Mouse (Mus musculus) spleen, adult 2 months (tissue): ENCODE results near the gene Gpr12. TPM values are rescaled to one million over a fixed set of nuclear protein-coding genes. Genes with fewer than 3 reads are reported as not detected.

Experiments used
- DNase-seq, 2 experiments: peaks; one replicate each; pipeline versions ENCODE4 v3.0.0 to v3.0.0-alpha.2; 2012 to 2021; ENCODE audit warnings: low spot score in 2 of 2, low read depth in 1 of 2
- H3K27ac ChIP-seq: fragments of 200-500 bp; 2 replicates; pipeline ENCODE4 v1.5.1; 2012; ENCODE audit warnings: low read length, inconsistent platforms; ENCODE audit not compliant: insufficient read depth
- H3K27me3 ChIP-seq: fragments of 200-500 bp; 2 replicates; pipeline ENCODE4 v1.6.1; 2012; ENCODE audit warnings: mild to moderate bottlenecking, moderate library complexity, low read length, inconsistent platforms; ENCODE audit not compliant: control insufficient read depth, insufficient read depth
- H3K36me3 ChIP-seq: fragments of 200-500 bp; 2 replicates; pipeline ENCODE4 v1.6.1; 2012; ENCODE audit warnings: mild to moderate bottlenecking, low read length, inconsistent platforms; ENCODE audit not compliant: control insufficient read depth, insufficient read depth
- H3K4me1 ChIP-seq: fragments of 200-500 bp; 2 replicates; pipeline ENCODE4 v1.6.1; 2011; ENCODE audit warnings: inconsistent platforms; ENCODE audit not compliant: control insufficient read depth, insufficient read depth, insufficient read length
- H3K4me3 ChIP-seq: fragments of 200-500 bp; 2 replicates; pipeline ENCODE4 v1.5.1; 2011; ENCODE audit warnings: mild to moderate bottlenecking, inconsistent platforms; ENCODE audit not compliant: insufficient read depth, insufficient read length; ENCODE audit errors: extremely low read depth
- CTCF ChIP-seq: fragments of 200-500 bp; IDR thresholded peaks from 2 replicates; pipeline ENCODE4 v1.5.1; 2011; ENCODE audit warnings: mild to moderate bottlenecking, inconsistent platforms; ENCODE audit not compliant: insufficient read depth, insufficient read length, insufficient replicate concordance; ENCODE audit errors: extremely low read depth
- POLR2A ChIP-seq: fragments of 200-500 bp; IDR thresholded peaks from 2 replicates; pipeline ENCODE4 v1.6.1; 2011; ENCODE audit warnings: low read depth, low read length, inconsistent platforms
- WGBS: fragments of 180-500 bp; shearing (Covaris S2); methylation state at CpG from one replicate; pipeline ENCODE4 v1.1.7; 2018; 5-methylcytosine and 5-hydroxymethylcytosine counted together
- polyA plus RNA-seq: library from polyadenylated mRNA; depleted of rRNA; stranded (reverse); fragments of >200 nt; gene quantifications from 2 replicates; pipeline ENCODE4 v1.2.3, GENCODE M21; 2012; rRNA removed

Gene Gpr12
- 0.18 and 0.27 TPM in 2 replicates for polyA plus RNA-seq

- Histone ChIP-seq H3K36me3 (no peaks in the 10 kb centered on the region), H3K27ac (no peak within 1 kb of the TSS), H3K27me3 (peaks cover 5% of the 10 kb centered on the region), H3K4me3 (peak within 1 kb of the TSS; percentile 42; the same call in 1 of the 2 replicates), H3K4me1 (peaks cover 2% of the 10 kb centered on the region)
- TF ChIP-seq CTCF (no peak), POLR2A (no peak)
- 1% methylated on average over 63 of the region's 64 CpGs for WGBS
- no peak for DNase-seq
These were observed at the start of gene Gpr12 for GRCm38 (mm10) chr5:146584478-146585306. Gpr12 (minus strand) TSS chr5:146585239.

DNA sequence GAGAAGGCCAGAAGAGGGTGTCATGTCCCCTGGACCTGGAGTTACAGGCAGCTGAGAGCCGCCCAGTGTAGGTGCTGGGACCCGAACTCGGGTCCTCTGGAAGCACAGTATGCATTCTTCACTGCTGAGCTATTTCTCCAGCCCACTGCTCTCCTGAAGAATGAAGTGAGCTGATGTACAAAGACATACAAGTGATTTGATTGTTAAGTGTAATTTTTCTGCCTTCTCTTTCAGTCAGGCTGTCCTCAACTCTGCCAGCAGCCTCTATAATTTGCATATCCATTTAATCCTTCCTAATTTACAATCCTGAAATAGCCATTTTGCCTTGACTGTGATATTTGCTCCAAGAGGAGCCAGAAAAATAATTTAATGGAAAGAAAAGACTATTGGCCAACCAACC, 46.6 kb upstream of the Gpr12 start:
- Histone ChIP-seq H3K36me3 (no peaks in the 10 kb centered on the region), H3K4me1 (no peaks in the 10 kb centered on the region; the same call in 1 of the 2 replicates), H3K27me3 (no peaks in the 10 kb centered on the region), H3K4me3 (no peak overlapping the region), H3K27ac (no peak overlapping the region)
- DNase-seq, result no peak
- TF ChIP-seq CTCF (no peak), POLR2A (no peak)
- 81% methylated on average over 3 of the region's 3 CpGs for WGBS

- H3K4me3 ChIP-seq, result no peak overlapping the region
- WGBS, result 79% methylated on average over 4 of the region's 4 CpGs
- no peaks in the 10 kb centered on the region for H3K27me3 ChIP-seq
- H3K27ac ChIP-seq, result no peak overlapping the region
- TF ChIP-seq CTCF (no peak), POLR2A (no peak)
- no peaks in the 10 kb centered on the region; the same call in 1 of the 2 replicates for H3K4me1 ChIP-seq
- H3K36me3 ChIP-seq, result no peaks in the 10 kb centered on the region
- DNase-seq, result no peak
These were observed 45.9 kb upstream of the Gpr12 start for GRCm38 (mm10) chr5:146630961-146631360.

DNA sequence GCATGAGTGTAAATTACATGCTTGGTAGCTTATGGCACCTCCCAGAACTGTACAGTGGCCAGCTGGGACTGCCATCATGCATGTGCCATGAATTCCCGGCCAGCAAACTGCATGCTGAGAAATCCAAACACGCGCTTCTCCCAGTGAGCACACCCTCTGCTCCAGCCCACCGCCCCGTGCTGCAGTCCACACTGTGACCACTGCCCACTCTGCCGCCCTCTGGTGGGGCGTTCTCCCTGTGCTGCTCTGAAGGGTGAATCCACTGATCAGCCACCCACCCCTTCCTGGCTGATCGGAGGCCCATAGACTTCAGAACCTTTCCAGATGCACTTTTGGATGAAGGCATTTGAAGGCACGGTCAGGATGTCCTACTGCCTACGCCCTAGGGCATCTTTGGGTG, 44.6 kb upstream of the Gpr12 start:
- Histone ChIP-seq H3K27ac (no peak overlapping the region), H3K4me3 (no peak overlapping the region), H3K4me1 (no peaks in the 10 kb centered on the region; the same call in 1 of the 2 replicates), H3K36me3 (no peaks in the 10 kb centered on the region), H3K27me3 (no peaks in the 10 kb centered on the region)
- WGBS, result 83% methylated on average over 10 of the region's 10 CpGs
- no peak for TF ChIP-seq POLR2A
- TF ChIP-seq CTCF, result no peak
- DNase-seq, result no peak

DNA sequence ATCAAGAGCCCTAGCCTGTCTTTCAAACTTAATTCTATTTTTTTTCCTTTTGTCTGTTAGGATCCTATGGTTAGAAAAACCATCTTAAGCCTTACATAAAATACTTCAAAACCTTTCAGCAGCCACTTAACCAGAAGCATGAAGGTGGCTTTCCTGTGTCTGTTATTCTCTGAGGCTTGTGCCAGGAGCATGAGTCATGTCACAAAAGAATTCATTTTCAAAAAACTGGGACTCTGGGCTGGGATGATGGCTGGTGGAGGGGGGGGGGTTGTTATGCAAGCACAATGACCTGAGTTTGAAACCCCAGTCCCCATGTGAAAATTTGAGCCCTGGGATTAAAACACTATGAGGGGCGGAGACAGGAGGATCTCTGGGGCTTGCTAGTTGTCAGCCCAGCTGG, 43.8 kb upstream of the Gpr12 start:
- TF ChIP-seq POLR2A, result no peak
- no peak for TF ChIP-seq CTCF

DNA sequence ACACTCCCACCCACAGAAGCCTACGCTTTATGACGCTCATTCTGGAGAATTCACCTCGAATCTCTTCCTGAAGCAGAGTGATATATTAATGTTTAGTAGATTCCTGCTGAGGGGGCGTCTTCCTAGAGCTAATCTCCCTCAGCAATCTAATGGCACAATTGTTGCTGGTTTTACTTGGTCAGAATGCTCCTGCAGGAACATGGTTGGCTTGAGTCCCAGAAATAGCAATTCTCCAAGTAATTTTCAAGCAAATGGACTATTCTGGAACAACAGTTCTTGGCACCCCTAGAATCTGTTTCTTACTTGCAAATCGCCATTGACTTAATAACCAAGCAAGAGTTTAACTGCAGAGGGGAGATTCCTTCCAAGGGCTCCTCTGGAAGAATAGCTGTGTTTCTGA, 42.9 kb upstream of the Gpr12 start:
- 77% methylated on average over 5 of the region's 5 CpGs for WGBS
- no peaks in the 10 kb centered on the region; the same call in 1 of the 2 replicates for H3K4me1 ChIP-seq
- no peak for TF ChIP-seq POLR2A
- TF ChIP-seq CTCF, result no peak
- H3K27ac ChIP-seq, result no peak overlapping the region
- H3K27me3 ChIP-seq, result no peaks in the 10 kb centered on the region
- H3K4me3 ChIP-seq, result no peak overlapping the region
- H3K36me3 ChIP-seq, result no peaks in the 10 kb centered on the region
- no peak for DNase-seq

More for the DNA sequence above, 43.8 kb upstream of the Gpr12 start:
- DNase-seq, result no peak
- no peaks in the 10 kb centered on the region for H3K36me3 ChIP-seq
- H3K27ac ChIP-seq, result no peak overlapping the region
- 100% methylated on average over 1 of the region's 1 CpGs for WGBS
- H3K4me1 ChIP-seq, result no peaks in the 10 kb centered on the region; the same call in 1 of the 2 replicates
- H3K27me3 ChIP-seq, result no peaks in the 10 kb centered on the region
- no peak overlapping the region for H3K4me3 ChIP-seq

DNA sequence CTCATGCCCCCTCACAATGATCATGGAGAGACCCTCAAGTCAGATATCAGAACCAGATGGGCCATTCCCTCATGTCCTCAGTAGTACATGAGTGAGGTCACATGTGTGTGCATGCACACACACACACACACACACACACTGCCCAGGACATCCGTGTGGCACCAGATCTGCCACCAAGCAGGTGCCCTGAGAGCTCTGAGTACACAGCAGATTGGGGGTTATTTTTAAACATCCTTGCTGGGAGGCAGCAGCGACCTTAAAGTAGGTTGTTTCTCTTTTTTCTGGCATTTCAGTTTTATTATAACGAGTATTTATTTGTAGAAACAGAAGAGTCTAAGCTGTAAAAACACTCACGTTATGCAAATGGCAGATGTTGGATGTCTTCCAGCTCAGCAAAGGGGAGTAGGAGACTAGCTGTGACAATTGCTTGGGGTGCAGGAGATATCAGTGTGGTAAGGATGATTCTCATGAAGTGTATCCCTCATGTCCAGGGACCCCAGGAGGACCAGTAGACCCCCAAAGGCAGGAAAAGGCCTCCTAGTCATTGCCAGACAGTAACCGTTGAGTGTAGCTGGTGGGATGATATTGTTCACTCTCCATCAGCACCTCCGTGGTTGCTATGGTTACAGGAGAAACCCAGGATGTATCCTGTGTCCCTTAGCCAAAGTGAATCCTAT, 40.7 kb upstream of the Gpr12 start:
- TF ChIP-seq POLR2A (no peak), CTCF (no peak)

More for the DNA sequence above, 40.7 kb upstream of the Gpr12 start:
- no peaks in the 10 kb centered on the region; the same call in 1 of the 2 replicates for H3K4me1 ChIP-seq
- H3K27me3 ChIP-seq, result no peaks in the 10 kb centered on the region
- no peak overlapping the region for H3K27ac ChIP-seq
- H3K4me3 ChIP-seq, result no peak overlapping the region
- no peaks in the 10 kb centered on the region for H3K36me3 ChIP-seq
- 39% methylated on average over 6 of the region's 6 CpGs for WGBS
- DNase-seq, result no peak
